Mouse (Mus musculus) forebrain, embryonic 10.5 days (tissue): ENCODE results near the gene Gzma. TPM values are rescaled to one million over a fixed set of nuclear protein-coding genes. Genes with fewer than 3 reads are reported as not detected.
A peak's percentile ranks its signal among the peaks of the same experiment; 100 is the strongest.

Experiments used
- DNase-seq: peaks from one replicate; pipeline ENCODE4 v3.0.0-alpha.2; 2017; ENCODE audit warnings: low spot score; ENCODE audit errors: extremely low spot score
- H3K27ac ChIP-seq: fragments of 300-500 bp; sonication (generic); 2 replicates; pipeline ENCODE4 v1.5.1; 2016; ENCODE audit warnings: mild to moderate bottlenecking
- H3K27me3 ChIP-seq: fragments of 300-500 bp; sonication (generic); 2 replicates; pipeline ENCODE4 v1.6.1; 2016; ENCODE audit warnings: mild to moderate bottlenecking; ENCODE audit not compliant: poor library complexity, severe bottlenecking
- H3K36me3 ChIP-seq: fragments of 300-500 bp; sonication (generic); replicated peaks from 2 replicates; pipeline ENCODE4 v1.6.1; 2016; ENCODE audit warnings: mild to moderate bottlenecking, moderate library complexity
- H3K4me1 ChIP-seq: fragments of 300-500 bp; sonication (generic); 2 replicates; pipeline ENCODE4 v1.6.1; 2016
- H3K4me3 ChIP-seq: fragments of 300-500 bp; sonication (generic); 2 replicates; pipeline ENCODE4 v1.5.1; 2016; ENCODE audit warnings: mild to moderate bottlenecking, moderate library complexity
- H3K9me3 ChIP-seq: fragments of 300-500 bp; sonication (generic); 2 replicates; pipeline ENCODE4 v1.6.1; 2016; ENCODE audit warnings: mild to moderate bottlenecking, moderate library complexity
- WGBS: fragments of 180-500 bp; shearing (Covaris S2); methylation state at CpG from one replicate; pipeline ENCODE4 v1.1.7; 2016; 5-methylcytosine and 5-hydroxymethylcytosine counted together
- polyA plus RNA-seq: library from polyadenylated mRNA; unstranded; fragments of >200 nt; fragmentation: Nextera tagmentation; extraction: Ambion mirVana; gene quantifications from 2 replicates; pipeline ENCODE4 v1.2.1, GENCODE M21; 2016

Gzma gene
- polyA plus RNA-seq, 1 experiment from 2014 or later, result not detected

GRCm38 (mm10) chr13:113084732-113085131, 16.0 kb downstream of the Gzma start:
- 89% methylated on average over 5 of the region's 5 CpGs for whole genome bisulfite sequencing
- no peak for DNase-seq

GRCm38 (mm10) chr13:113082101-113082500, 18.7 kb downstream of the Gzma start:
- no peaks in the 10 kb centered on the region for H3K36me3 ChIP-seq
- peaks cover 10% of the 10 kb centered on the region for H3K4me1 ChIP-seq
- H3K4me3 ChIP-seq, result no peak overlapping the region
- no peak overlapping the region for H3K27ac ChIP-seq
- 21% methylated on average over 1 of the region's 1 CpGs for WGBS
- no peak for DNase-seq
- H3K9me3 ChIP-seq, result no peaks in the 10 kb centered on the region
- H3K27me3 ChIP-seq, result no peaks in the 10 kb centered on the region

More at GRCm38 (mm10) chr13:113084732-113085131, 16.0 kb downstream of the Gzma start:
- Histone ChIP-seq H3K27ac (no peak overlapping the region), H3K4me3 (no peak overlapping the region), H3K27me3 (no peaks in the 10 kb centered on the region), H3K36me3 (no peaks in the 10 kb centered on the region), H3K4me1 (peaks cover 10% of the 10 kb centered on the region), H3K9me3 (no peaks in the 10 kb centered on the region)

- no peak overlapping the region for H3K27ac ChIP-seq
- 81% methylated on average over 9 of the region's 9 CpGs for WGBS
- no peaks in the 10 kb centered on the region for H3K9me3 ChIP-seq
- H3K4me1 ChIP-seq, result peaks cover 10% of the 10 kb centered on the region
- no peak for DNase-seq
- H3K4me3 ChIP-seq, result no peak overlapping the region
- H3K36me3 ChIP-seq, result no peaks in the 10 kb centered on the region
- no peaks in the 10 kb centered on the region for H3K27me3 ChIP-seq
Observed at GRCm38 (mm10) chr13:113079021-113079420, 21.8 kb downstream of the Gzma start.

DNA sequence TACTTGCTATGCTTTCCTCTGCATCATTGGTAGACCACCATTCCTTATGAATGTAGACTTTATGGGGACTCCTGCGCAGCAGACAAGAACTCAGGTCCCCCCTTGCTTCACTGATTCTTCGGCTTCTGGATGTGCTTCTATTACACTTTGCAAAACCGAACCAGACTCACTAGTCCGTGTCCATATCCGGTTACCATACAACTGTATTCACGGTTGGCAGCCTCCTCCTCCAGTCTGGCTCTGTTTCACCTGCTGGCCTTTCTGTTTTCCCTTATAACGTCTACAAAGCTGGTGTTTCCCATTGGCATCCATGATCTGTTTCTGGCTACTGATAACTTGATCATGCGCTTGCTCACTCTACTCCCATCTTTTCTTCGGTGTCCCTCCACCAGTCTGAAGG, 36.2 kb downstream of the Gzma start:
- WGBS, result 91% methylated on average over 9 of the region's 9 CpGs
- Histone ChIP-seq H3K4me3 (no peak overlapping the region), H3K27me3 (no peaks in the 10 kb centered on the region), H3K27ac (no peak overlapping the region), H3K9me3 (no peaks in the 10 kb centered on the region), H3K36me3 (no peaks in the 10 kb centered on the region), H3K4me1 (no peaks in the 10 kb centered on the region)
- no peak for DNase-seq

DNA sequence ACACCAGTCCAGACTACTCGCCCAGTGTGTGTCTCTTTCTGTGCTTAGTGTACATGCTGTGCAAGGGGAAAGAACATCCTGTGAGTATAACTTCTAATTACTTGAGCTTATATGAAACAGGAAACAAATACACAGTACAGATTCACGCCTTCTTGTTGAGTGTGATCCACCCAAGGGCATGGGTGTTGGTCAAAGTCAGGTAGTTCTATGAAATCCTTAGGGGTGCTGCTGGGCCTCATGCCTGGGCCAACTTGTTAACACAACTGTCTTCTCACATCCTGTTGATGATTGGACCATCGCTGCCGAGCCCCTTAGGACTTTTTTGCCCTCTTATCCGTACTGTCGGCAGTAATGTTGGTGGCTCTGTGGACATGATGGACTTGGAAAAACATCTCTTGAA, 39.0 kb downstream of the Gzma start:
- H3K4me1 ChIP-seq, result no peaks in the 10 kb centered on the region
- DNase-seq, result no peak
- no peaks in the 10 kb centered on the region for H3K27me3 ChIP-seq
- H3K9me3 ChIP-seq, result no peaks in the 10 kb centered on the region
- no peak overlapping the region for H3K4me3 ChIP-seq
- 92% methylated on average over 6 of the region's 6 CpGs for WGBS
- no peak overlapping the region for H3K27ac ChIP-seq
- H3K36me3 ChIP-seq, result no peaks in the 10 kb centered on the region

GRCm38 (mm10) chr13:113055826-113056225, 45.0 kb downstream of the Gzma start:
- Histone ChIP-seq H3K4me3 (no peak overlapping the region), H3K27me3 (no peaks in the 10 kb centered on the region), H3K9me3 (no peaks in the 10 kb centered on the region), H3K36me3 (no peaks in the 10 kb centered on the region), H3K4me1 (no peaks in the 10 kb centered on the region), H3K27ac (no peak overlapping the region)
- WGBS, result 53% methylated on average over 8 of the region's 8 CpGs
- DNase-seq, result no peak

DNA sequence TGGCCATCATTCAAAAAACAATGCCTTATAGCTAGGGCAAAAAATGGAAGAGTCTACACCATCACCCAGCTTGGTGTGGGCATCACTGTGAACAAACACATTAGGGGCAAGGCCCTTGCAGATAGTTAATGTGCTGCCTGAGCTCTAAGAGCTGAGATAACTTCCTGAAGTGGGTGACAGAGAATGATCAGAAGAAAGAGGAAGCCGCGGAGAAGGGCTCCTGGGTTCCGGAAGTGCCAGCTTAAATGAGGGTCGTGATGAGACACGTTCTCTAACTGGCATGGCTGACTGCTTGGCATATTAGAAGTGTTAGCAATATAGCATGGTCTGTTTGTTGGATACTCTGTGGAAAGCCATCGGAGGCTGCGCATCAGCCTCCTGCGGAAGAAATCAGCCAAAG, 46.6 kb downstream of the Gzma start:
- DNase-seq, result no peak
- no peaks in the 10 kb centered on the region for H3K9me3 ChIP-seq
- 97% methylated on average over 8 of the region's 8 CpGs for WGBS

DNA sequence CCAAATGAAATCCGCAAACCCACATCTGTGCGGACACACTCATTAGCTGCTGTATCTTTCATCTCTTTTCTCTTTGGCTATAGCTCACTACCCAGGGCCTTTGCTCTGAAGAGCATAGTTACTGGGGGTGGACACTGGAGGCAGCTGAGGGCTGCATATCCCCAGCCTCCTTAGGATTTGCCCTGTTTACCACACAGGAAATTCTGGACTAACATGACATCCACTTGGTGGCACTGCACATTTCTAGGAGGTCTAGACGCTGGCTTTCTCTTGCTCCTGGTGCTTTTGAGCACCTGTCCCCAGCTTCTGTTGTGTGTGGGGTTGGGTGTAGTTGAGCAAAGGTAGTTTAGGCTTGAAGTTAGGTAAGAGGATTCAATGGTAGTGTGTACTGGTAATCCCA, 53.1 kb downstream of the Gzma start:
- H3K36me3 ChIP-seq, result peaks cover 18% of the 10 kb centered on the region
- no peaks in the 10 kb centered on the region for H3K27me3 ChIP-seq
- DNase-seq, result no peak
- H3K9me3 ChIP-seq, result no peaks in the 10 kb centered on the region
- H3K27ac ChIP-seq, result no peak overlapping the region
- H3K4me1 ChIP-seq, result peaks cover 13% of the 10 kb centered on the region
- H3K4me3 ChIP-seq, result no peak overlapping the region
- WGBS, result 85% methylated on average over 3 of the region's 3 CpGs

More for the DNA sequence above, 46.6 kb downstream of the Gzma start:
- Histone ChIP-seq H3K27ac (no peak overlapping the region), H3K27me3 (no peaks in the 10 kb centered on the region), H3K36me3 (no peaks in the 10 kb centered on the region), H3K4me1 (no peaks in the 10 kb centered on the region), H3K4me3 (no peak overlapping the region)

DNA sequence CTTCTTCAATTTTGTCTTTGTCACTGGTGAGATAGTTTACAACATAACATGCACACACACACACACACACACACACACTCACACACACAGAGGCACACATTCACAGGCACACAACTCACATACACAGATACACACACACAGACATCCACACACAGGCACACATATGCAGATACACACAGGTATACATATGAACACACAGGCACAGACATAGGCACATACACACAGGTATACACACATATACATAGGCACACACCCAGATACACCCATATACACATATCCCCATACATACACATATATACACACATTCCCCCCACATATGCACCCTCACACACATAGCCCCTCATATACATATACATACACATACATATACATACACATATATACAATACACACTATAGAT, 53.8 kb downstream of the Gzma start:
- no peak for DNase-seq
- Histone ChIP-seq H3K9me3 (no peaks in the 10 kb centered on the region), H3K4me1 (peaks cover 13% of the 10 kb centered on the region), H3K4me3 (no peak overlapping the region), H3K27ac (no peak overlapping the region), H3K36me3 (peaks cover 23% of the 10 kb centered on the region), H3K27me3 (no peaks in the 10 kb centered on the region)

GRCm38 (mm10) chr13:113046211-113046883, 54.4 kb downstream of the Gzma start, which contains the start of gene Gpx8:
Gene Gpx8, minus strand, starts transcription at chr13:113046410.
- Histone ChIP-seq H3K9me3 (no peaks in the 10 kb centered on the region), H3K36me3 (peaks cover 30% of the 10 kb centered on the region), H3K4me3 (peak within 1 kb of the TSS; percentile 65), H3K4me1 (peaks cover 13% of the 10 kb centered on the region), H3K27ac (peak within 1 kb of the TSS; percentile 88), H3K27me3 (no peaks in the 10 kb centered on the region)
- WGBS, result 6% methylated on average over 21 of the region's 21 CpGs
- DNase-seq, result peak; percentile 75

- Histone ChIP-seq H3K36me3 (peaks cover 34% of the 10 kb centered on the region), H3K4me1 (peaks cover 13% of the 10 kb centered on the region), H3K27ac (peak overlapping the region; percentile 88), H3K4me3 (peak overlapping the region; percentile 65), H3K9me3 (no peaks in the 10 kb centered on the region), H3K27me3 (no peaks in the 10 kb centered on the region)
- 38% methylated on average over 18 of the region's 18 CpGs for WGBS
- DNase-seq, result no peak
Observed at GRCm38 (mm10) chr13:113045458-113046110, 55.2 kb downstream of the Gzma start.

DNA sequence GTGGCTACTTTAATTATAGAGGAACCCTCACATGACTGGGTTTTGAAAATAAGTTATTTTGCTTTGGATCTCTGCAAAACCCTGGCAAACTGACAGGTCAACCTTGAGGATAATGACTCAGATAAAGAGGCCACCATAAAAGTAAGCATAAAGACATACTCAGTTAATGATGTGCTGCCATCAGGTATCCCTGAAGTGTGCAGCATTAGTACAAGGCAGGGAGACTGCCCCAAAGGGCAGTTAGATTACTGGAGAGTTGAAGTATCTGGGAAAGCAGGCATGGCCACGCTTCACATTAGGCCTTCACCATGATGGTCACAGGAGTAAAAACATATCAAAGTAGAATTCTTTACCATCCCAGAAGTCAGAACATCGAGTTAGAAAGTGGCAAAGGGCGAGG, 55.9 kb downstream of the Gzma start:
- DNase-seq, result no peak
- WGBS, result 90% methylated on average over 3 of the region's 3 CpGs
- Histone ChIP-seq H3K27me3 (no peaks in the 10 kb centered on the region), H3K9me3 (no peaks in the 10 kb centered on the region), H3K4me1 (peaks cover 13% of the 10 kb centered on the region), H3K36me3 (peaks cover 34% of the 10 kb centered on the region), H3K4me3 (peak overlapping the region; percentile 65), H3K27ac (no peak overlapping the region)
